Mouse (Mus musculus): ENCODE measurements at regions not wholly inside any gene's neighbourhood (a gene's known extent, or its start where the extent isn't known, plus 50 kb on each side); places are given as distances from the start of the nearest gene placed in this dataset.

- Histone ChIP-seq H3K9ac (ENCODE audit: low read depth, low read length, severe bottlenecking) (no peak overlapping the region), H3K9me3 (ENCODE audit: control insufficient read depth, low read length) (no peaks in the 10 kb centered on the region), H3K27ac (replicated peaks; ENCODE audit: low read depth, low read length) (no peak overlapping the region), H3K4me2 (replicated peaks; ENCODE audit: low read depth, low read length, severe bottlenecking) (no peak overlapping the region), H3K27me3 (ENCODE audit: control insufficient read depth, insufficient read depth, low read length) (no peaks in the 10 kb centered on the region), H3K36me3 (ENCODE audit: control insufficient read depth, insufficient read depth, low read length) (no peaks in the 10 kb centered on the region), H3K4me3 (replicated peaks; ENCODE audit: low read length) (no peak overlapping the region), H3K4me1 (ENCODE audit: control insufficient read depth, insufficient read depth, low read length) (no peaks in the 10 kb centered on the region)
- ATAC-seq (ENCODE audit: low FRiP score, low read depth) (no peak), DNase-seq (ENCODE audit: low spot score) (no peak)
- 69% methylated on average over 4 of the region's 4 CpGs for WGBS
- TF ChIP-seq POLR2A (IDR thresholded peaks at IDR 0.05; ENCODE audit: borderline replicate concordance, extremely low read depth, insufficient read depth, insufficient read length) = no peak
Observed at GRCm38 (mm10) chr6:126377216-126377615, 158.0 kb downstream of the Kcna5 start.

GRCm38 (mm10) chr6:126374970-126375620 lies 160.1 kb downstream of the Kcna5 start:
- no peaks in the 10 kb centered on the region for H3K27me3 ChIP-seq (ENCODE audit: control insufficient read depth, insufficient read depth, low read length)
- no peak overlapping the region for H3K4me2 ChIP-seq (replicated peaks; ENCODE audit: low read depth, low read length, severe bottlenecking)
- TF ChIP-seq POLR2A (IDR thresholded peaks at IDR 0.05; ENCODE audit: borderline replicate concordance, extremely low read depth, insufficient read depth, insufficient read length) = no peak
- H3K4me3 ChIP-seq (replicated peaks; ENCODE audit: low read length) = no peak overlapping the region
- ATAC-seq (ENCODE audit: low FRiP score, low read depth) (no peak), DNase-seq (ENCODE audit: low spot score) (peak; percentile 66)
- no peaks in the 10 kb centered on the region for H3K9me3 ChIP-seq (ENCODE audit: control insufficient read depth, low read length)
- WGBS = 53% methylated on average over 12 of the region's 12 CpGs
- H3K9ac ChIP-seq (ENCODE audit: low read depth, low read length, severe bottlenecking) = no peak overlapping the region
- no peaks in the 10 kb centered on the region for H3K4me1 ChIP-seq (ENCODE audit: control insufficient read depth, insufficient read depth, low read length)
- no peak overlapping the region for H3K27ac ChIP-seq (replicated peaks; ENCODE audit: low read depth, low read length)
- no peaks in the 10 kb centered on the region for H3K36me3 ChIP-seq (ENCODE audit: control insufficient read depth, insufficient read depth, low read length)

- TF ChIP-seq POLR2A (IDR thresholded peaks at IDR 0.05; ENCODE audit: borderline replicate concordance, extremely low read depth, insufficient read depth, insufficient read length) = no peak
- Histone ChIP-seq H3K4me3 (replicated peaks; ENCODE audit: low read length) (no peak overlapping the region), H3K9ac (ENCODE audit: low read depth, low read length, severe bottlenecking) (no peak overlapping the region), H3K27ac (replicated peaks; ENCODE audit: low read depth, low read length) (no peak overlapping the region), H3K27me3 (ENCODE audit: control insufficient read depth, insufficient read depth, low read length) (no peaks in the 10 kb centered on the region), H3K4me1 (ENCODE audit: control insufficient read depth, insufficient read depth, low read length) (no peaks in the 10 kb centered on the region), H3K9me3 (ENCODE audit: control insufficient read depth, low read length) (no peaks in the 10 kb centered on the region), H3K36me3 (ENCODE audit: control insufficient read depth, insufficient read depth, low read length) (no peaks in the 10 kb centered on the region), H3K4me2 (replicated peaks; ENCODE audit: low read depth, low read length, severe bottlenecking) (no peak overlapping the region)
- 57% methylated on average over 5 of the region's 5 CpGs for WGBS
- DNase-seq (ENCODE audit: low spot score) (peak; percentile 69), ATAC-seq (ENCODE audit: low FRiP score, low read depth) (no peak)
Observed at GRCm38 (mm10) chr6:126371971-126372370, 163.2 kb downstream of the Kcna5 start.

GRCm38 (mm10) chr6:126371489-126371888 lies 163.7 kb downstream of the Kcna5 start:
- Histone ChIP-seq H3K4me3 (replicated peaks; ENCODE audit: low read length) (no peak overlapping the region), H3K4me2 (replicated peaks; ENCODE audit: low read depth, low read length, severe bottlenecking) (no peak overlapping the region), H3K9me3 (ENCODE audit: control insufficient read depth, low read length) (no peaks in the 10 kb centered on the region), H3K9ac (ENCODE audit: low read depth, low read length, severe bottlenecking) (no peak overlapping the region), H3K4me1 (ENCODE audit: control insufficient read depth, insufficient read depth, low read length) (no peaks in the 10 kb centered on the region), H3K27ac (replicated peaks; ENCODE audit: low read depth, low read length) (no peak overlapping the region), H3K36me3 (ENCODE audit: control insufficient read depth, insufficient read depth, low read length) (no peaks in the 10 kb centered on the region), H3K27me3 (ENCODE audit: control insufficient read depth, insufficient read depth, low read length) (no peaks in the 10 kb centered on the region)
- WGBS = 82% methylated on average over 2 of the region's 2 CpGs
- TF ChIP-seq POLR2A (IDR thresholded peaks at IDR 0.05; ENCODE audit: borderline replicate concordance, extremely low read depth, insufficient read depth, insufficient read length) = no peak
- ATAC-seq (ENCODE audit: low FRiP score, low read depth) (no peak), DNase-seq (ENCODE audit: low spot score) (no peak)

- Histone ChIP-seq H3K4me3 (replicated peaks; ENCODE audit: low read length) (no peak overlapping the region), H3K27ac (replicated peaks; ENCODE audit: low read depth, low read length) (no peak overlapping the region), H3K9ac (ENCODE audit: low read depth, low read length, severe bottlenecking) (no peak overlapping the region), H3K27me3 (ENCODE audit: control insufficient read depth, insufficient read depth, low read length) (no peaks in the 10 kb centered on the region), H3K4me1 (ENCODE audit: control insufficient read depth, insufficient read depth, low read length) (no peaks in the 10 kb centered on the region), H3K9me3 (ENCODE audit: control insufficient read depth, low read length) (no peaks in the 10 kb centered on the region), H3K36me3 (ENCODE audit: control insufficient read depth, insufficient read depth, low read length) (no peaks in the 10 kb centered on the region), H3K4me2 (replicated peaks; ENCODE audit: low read depth, low read length, severe bottlenecking) (no peak overlapping the region)
- DNase-seq (ENCODE audit: low spot score) (no peak), ATAC-seq (ENCODE audit: low FRiP score, low read depth) (no peak)
- WGBS = 82% methylated on average over 8 of the region's 8 CpGs
- TF ChIP-seq POLR2A (IDR thresholded peaks at IDR 0.05; ENCODE audit: borderline replicate concordance, extremely low read depth, insufficient read depth, insufficient read length) = no peak
Observed at GRCm38 (mm10) chr6:126365495-126365894, 169.7 kb downstream of the Kcna5 start.
